ENCODE assay signal across 1 mouse cellular context in genomic region chr14:30512896-30513295, GRCm38 (mm10).
TF ChIP-seq lines count a peak whose summit lies in the region.

No protein-coding gene starts in this region.

TF ChIP-seq in CH12.LX, 34 proteins besides CTCF, POLR2A, EP300 and RAD21 (continued from another document):
- TF ChIP-seq BHLHE40 (IDR thresholded peaks at IDR 0.05; ENCODE audit: low read depth, low read length) (no peak), MEF2A (IDR thresholded peaks at IDR 0.05; ENCODE audit: borderline replicate concordance, low read depth, low read length) (no peak), JUND (conservative IDR thresholded peaks at IDR 0.05; ENCODE audit: low read depth, low read length) (no peak), MAX (IDR thresholded peaks at IDR 0.05; ENCODE audit: low read length) (no peak), MAZ (IDR thresholded peaks at IDR 0.05; ENCODE audit: low read depth, low read length) (no peak)
